Mouse (Mus musculus): ENCODE results near the gene Hoxa11.

Hoxa11 gene

DNA sequence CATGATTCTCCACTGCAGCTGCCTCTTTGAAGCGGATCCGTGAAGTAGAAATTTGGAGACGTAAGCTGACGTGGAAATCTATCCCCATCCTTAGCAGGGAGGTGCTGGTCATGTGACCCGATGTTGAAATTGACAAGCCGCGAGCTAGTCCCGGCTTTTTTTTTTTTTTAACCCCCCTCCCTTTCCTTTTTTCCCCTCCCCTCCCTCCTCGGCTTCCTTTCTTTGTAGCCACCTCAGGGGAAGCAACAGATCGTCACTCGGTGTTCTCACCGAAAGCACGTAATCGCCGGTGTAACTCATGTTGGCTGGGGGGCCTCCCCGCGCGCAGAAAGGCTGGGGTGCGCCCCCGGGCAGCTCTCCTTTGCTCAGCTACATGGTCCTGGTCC lies at the start of gene Hoxa11:
Hoxa11 (minus strand) TSS at position 54 of the 386 bp plus-strand sequence.
- DNase-seq, result no peak

DNA sequence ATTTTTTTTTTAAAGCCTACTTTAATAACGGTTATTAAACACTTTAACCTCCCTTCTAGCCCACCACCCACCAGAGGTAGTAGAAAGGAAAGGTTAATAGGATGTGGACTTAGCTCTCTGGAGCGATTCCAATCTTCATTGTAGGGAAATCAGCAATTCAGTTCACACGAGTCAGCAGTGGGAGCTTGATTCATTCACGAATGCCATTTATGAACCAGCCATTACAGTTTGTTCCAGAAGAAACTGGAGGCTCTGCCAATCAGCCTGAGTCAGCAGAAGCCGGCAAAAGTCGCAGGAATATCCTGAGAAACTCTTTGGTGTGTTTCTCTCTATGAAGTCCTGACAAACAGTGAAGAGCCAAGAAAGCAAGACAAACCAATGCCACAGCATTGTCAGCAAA lies 49.0 kb upstream of the Hoxa11 start:
- DNase-seq, result no peak

DNA sequence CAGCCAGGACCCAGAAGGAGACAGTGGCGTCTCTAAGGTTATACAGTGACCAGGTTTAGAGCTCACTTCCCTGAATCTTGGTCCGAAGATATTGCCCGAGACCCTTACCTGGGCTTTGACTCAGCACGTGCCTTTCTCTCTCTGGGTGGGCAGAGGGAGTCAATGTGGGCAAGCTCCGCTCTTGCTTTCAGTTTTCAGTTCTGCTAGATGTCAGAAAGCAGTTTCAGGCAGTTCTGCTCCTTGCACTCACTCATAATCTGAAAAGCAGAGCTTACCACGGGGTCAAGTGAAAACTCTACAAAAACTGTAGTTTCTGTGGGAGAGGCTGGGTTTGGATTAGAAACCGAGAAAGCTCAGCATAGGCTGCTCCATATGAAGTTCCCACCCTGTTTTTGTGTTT lies 46.7 kb upstream of the Hoxa11 start:
- DNase-seq, result no peak

DNA sequence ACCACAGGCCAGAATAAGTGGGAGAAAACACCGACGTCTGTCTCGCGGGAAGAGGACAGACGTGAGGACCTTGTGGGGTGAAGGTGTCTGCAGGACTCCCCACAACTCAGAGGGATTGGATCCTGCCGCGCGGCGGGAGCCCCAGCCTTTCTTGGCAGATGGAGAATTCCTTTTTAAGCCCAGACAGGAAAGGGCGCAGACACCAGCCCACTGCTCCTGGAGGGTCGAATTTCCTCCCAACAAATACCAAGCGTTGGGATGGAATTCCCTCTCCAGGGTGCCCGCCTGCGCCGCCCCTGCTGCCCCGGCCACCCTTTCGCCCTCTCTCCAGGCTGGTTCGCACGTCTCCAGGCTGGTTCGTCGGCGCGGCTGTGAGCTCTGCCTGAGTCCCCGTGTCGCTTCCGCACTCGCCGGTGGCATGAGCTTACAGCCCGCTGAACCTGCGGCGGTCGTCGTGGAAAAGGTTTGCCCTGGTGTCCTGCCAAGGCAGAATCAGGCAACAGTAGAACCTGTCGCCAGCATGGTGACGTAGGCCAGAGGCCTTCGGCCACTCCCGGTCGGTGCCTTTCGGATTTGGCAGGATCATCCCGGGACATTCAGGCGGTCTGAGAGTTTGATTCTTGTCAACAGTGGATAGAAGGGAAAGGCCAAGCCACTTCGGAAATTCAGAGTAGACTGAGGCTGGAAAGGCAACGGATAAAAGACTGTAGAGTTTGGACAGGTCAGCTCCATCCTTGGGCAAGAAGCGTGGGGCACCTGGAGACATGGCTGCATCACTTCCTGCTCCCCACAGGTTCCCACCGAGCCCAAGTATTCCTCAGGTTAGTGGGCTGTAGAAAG lies 45.6 kb upstream of the Hoxa11 start:
- no peak for DNase-seq

DNA sequence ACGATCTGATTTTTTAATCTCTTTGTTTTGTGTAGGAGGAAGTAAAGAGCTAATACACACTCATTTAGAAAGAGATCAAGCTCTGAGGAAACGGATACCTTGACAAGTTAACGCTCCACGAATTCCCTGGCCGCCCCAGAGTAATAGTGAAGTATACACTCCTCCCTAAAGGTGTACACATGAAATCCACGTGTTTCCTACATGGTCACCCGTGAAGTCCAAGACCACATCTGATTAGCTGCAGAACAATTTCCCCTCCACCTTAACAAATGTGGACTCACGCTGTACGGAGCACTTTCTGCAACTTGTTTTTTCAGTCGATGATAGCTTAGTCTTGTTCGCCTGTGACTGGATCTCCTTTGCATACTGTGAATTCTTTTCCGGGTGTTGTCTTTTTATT lies 44.6 kb upstream of the Hoxa11 start:
- DNase-seq, result no peak

DNA sequence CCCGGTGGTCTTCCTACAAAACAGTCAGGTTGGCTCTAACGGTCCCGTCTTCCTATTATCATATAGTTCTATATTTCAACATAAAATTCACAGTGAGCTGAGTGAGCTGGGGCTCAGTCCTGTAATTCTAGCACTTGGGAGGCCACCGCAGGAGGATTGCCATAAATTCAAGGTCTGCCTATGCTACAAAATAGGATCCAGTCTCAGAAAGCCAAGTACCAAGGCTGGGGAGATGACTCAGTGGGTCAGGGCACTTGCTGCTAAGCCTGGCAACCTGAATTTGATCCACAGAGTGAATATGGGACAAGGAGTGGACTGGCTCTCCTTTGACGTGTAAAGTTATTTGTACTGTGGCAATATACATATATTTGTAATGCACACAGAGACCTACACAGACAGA lies 38.3 kb upstream of the Hoxa11 start:
- no peak for DNase-seq

DNA sequence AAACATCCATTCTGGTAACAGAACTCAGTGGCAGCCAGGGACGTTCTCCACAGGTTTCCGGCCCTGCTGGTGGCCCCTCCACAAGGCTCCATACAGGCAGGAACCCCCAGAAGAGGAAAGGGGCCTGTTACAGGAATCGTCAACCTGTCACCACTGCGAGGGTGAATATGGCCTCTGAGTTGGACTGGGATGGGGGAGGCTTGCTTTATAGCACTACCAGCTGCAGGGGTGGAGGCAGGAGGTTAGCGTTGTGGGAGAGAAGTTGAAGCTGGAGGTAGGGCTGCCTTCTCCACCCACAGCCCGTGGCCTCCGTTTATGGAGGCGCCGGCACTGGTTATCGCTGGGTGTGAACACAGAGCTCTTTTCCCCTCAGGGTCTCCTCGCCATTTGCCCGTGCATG lies 35.5 kb upstream of the Hoxa11 start:
- no peak for DNase-seq

DNA sequence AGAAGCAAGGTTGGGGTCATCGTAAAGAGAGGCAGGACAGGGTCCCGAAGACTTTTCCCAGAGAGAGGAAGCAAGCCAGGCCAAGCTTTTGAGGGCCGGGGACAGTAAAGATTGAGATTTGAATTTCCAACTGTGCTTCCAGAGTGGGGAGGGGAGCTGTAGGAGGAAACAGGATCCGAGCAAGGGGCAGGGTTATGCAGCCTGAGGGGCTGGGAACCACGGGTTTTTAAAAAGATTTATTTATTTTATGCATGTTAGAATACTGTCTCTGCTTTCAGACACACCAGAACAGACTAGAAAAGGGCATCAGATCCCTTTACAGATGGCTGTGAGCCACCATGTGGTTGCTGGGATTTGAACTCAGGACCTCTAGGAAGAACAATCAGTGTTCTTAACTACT lies 31.3 kb upstream of the Hoxa11 start:
- DNase-seq, result no peak

DNA sequence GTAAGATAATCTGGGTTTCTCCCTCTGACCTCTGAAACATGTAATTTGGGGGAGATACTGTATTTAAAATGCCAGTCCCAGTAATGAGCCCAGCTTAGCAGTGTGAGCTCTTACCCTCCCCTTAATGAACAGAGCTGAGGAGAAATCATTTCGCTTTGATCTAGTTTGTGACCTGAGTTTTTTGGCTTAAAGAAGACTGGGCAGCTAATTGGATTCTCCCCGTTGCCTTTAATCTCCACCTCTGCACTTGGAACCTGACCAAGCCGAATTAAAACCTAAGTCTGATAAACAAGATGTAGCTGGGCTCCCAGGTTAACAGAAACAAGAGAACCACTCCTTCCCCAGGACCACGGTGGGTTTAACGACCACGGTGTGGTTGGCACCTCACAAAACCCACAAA lies 30.8 kb upstream of the Hoxa11 start:
- no peak for DNase-seq

DNA sequence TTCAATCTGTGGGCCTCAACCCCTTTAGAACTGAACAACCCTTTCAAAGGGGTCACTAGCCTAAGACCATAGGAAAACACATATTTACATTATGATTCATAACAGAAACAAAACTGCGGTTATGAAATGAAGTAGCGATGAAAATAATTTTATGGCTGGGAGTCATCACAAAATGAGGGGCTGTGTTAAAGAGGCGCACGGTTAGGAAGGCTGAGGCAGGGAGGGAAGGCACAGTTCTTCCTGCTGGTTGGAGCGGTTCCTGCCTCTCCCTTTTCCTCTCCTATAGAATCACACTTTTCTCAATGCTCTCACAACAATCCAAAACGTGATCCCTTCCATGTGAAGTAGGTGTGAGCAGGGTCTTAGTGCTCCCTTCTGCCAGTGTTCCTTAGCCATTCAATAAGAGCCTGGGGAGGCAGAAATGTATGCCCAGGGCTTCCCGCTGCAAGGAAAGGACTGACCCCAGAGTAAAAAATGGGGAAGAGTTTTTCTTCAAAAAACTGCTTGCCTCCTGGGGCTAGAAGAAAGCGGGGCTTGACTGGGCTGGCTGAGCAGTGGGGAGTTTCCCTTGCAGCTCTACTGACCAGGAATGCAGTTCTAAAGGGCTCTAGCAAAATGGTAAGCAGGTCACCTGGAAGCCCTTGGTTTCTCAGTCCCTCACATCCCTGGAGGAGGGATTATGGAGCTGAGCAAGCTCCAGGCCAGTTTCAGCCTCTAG lies 30.1 kb upstream of the Hoxa11 start:
- DNase-seq, result no peak

DNA sequence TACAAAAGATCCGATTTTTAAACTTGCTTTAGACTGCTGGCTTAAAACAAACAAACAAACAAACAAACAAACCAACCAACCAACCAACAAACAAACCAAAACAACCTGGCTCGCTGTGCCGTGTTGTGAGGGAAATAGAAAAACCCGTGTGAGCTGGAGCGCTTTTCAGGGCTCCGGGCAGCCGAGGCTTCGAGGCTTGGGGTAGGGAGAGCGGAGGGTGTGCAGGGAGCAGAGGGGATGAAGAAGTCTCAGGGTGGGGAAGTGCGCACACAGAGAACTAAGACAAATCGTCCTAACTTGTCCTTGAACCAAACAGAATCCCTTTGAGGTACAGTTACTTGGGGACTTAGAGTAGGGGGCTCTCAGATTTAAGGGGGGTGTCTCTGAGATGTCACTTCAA lies 29.0 kb upstream of the Hoxa11 start:
- no peak for DNase-seq

DNA sequence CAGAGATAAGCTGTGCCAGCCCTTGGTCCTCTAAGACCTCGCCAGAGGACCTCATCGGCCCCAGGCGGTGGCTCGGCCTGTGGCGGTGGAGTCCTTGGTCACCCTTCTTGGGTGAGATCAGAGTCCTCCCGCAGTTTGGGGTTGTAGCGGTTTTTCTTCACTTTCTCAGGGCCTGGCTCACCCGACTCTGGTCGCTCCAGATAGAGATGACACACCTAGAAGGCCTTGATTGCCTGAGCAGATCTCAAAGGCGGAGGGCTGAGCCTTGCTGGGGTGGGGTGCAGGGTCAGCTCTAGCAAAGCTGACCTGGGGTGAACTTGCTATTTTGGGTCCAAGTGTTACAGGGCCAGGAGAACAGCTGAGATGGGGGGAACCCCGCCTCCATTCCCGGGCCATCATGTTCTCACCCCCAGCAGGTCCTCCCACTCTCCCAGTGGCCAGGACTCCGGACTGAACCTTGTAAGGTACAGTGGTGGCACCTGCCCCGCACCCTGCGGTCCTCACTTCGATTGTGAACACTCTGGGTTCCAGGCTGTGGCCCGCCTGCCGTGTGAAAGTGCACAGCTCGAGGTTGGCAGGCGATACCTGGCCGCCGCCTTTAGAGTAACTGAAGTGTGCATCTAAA lies 28.2 kb upstream of the Hoxa11 start:
- DNase-seq, result no peak

DNA sequence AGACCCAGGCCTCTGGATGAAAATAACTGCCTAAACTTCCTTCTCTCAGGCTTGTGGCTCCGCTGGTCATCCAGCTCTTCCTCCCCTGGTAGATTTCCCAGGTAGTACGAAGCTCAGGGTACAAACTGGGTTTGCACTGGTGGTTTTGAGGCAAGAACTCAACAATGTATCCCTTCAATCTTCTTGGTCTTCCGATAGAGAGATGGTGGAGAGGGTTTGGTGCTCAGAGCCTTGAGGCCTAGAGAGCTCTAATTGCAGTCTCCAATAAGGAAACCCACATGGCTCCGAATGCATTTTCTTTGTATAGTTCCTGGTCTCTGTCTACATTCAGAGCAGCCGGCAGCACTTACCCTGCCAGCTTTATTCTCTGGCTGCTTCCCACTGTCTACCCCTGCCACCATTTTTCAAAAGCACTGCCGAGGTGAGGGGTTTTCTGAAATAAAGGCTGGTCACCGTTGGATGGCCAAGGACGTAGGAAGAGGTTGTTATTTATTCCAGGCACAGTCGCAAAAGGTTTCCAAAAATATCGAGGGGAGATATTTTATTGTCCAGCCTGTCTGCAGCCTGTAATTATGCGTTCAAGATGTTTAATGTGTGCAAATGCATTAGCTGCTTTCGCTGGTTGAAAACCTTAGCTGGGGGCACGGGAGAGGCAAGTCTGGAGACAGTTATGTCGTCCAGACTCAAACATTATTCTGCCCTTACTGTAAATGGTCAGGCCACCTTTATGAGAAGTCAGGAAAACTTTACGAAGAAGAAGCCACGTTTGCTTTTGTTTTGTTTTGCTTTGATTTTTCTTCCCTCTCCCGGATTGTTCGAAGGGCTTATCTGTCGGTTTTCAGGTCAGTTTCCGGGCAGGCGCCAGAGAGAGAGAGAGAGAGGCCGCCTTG lies 27.4 kb upstream of the Hoxa11 start:
- no peak for DNase-seq

DNA sequence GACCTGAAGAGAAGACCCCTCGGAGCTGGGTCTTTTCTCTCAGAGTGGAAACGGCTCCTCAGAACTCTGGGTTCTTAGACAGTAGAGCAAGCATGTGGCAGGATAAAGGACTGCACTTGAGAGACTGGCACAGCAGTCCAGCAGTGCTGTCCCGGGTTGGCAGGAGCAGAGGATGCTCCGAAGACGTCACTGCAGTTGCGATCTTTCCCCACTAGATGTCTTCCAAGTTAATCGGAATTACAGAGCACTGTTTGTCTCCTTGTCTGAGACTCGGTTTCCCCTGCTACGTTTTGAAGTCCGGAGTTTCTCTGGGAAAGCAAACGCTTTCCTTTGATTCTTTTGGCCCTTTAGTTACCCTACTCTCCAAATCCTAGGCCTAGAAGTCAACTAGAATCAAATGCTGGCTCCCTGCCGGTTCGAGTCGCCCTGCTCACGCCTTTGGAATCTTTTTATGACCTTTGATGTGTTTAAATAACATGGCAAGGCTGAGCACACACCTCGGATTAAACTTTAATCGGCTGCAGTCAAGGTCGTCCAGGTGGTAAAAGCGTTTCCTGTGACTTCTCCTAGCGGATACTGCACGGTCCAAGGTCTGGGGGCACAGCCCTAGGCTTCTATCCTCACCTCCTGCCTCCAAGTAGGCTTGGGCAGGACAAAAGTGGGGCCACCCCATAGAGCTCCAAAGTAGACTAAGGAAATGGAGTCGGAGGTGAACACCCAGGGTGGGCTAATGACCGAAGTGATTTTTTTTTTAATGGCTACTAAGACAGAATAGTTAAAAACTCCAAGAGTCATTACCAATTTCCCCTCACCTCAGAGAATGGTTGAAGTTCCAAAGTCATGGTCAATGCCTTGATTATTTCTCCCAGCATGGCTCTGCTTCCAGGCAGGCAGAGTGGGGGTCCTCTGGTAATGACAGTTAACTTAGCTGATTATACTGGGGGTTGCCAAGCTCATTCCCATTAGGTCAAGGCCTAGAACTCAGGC lies 25.2 kb upstream of the Hoxa11 start:
- no peak for DNase-seq

DNA sequence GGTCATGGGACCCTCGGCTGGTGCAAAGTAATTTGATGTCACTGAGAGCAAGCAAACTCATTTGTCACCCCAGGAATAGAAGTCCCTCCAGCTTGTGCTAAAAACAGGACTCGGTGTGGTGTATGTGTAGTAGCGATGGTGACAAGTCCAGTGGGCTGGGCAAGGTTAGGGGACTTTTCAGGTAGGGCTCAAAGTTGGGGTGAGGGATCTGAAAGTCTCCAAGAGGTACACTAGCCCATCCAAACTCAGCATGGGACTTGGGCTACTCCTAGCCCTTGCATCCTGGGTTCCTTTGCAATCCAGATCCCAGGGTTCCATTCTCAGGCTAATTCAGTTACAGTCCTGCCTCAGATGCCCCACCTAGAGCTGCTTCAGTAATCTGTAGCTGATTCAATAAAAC lies 23.1 kb upstream of the Hoxa11 start:
- DNase-seq, result no peak

DNA sequence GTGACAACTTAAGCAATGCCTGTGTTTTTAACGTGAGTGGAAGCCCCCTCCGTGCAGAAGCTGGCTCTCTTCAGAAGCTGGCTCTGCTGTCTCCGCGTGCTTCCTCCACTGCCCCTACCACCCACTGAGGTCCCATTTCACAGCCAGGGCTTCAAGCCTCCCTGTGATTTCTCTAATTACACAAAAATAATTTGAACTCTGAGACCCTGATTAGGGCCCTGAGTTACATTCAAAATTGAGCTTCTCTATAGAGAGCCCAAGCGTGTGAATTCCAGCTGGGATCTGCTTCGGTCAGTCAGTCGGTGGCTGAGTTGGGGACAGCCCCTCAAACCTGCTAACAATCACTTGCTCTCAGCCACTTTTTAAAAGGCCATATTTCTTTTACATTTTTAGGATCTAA lies 22.7 kb upstream of the Hoxa11 start:
- no peak for DNase-seq

DNA sequence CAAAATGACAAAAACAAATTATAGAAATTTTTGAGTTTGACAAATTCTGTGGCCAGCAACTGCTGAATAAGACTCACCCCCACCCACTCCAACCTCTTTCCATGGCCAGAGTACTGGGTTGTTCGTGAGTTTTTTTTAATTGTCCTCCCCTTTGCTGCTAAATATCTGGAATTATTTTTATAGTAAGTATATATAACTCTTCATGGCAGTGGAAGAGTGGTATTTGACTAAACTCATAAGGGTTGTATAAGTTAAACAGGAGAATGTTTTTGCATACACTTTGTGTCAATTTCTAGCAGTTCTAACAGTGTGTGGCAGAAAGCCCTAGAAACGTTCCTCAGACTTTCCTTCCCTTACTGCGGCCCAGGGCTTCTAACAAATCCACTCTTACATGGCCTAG lies 22.1 kb upstream of the Hoxa11 start:
- no peak for DNase-seq

DNA sequence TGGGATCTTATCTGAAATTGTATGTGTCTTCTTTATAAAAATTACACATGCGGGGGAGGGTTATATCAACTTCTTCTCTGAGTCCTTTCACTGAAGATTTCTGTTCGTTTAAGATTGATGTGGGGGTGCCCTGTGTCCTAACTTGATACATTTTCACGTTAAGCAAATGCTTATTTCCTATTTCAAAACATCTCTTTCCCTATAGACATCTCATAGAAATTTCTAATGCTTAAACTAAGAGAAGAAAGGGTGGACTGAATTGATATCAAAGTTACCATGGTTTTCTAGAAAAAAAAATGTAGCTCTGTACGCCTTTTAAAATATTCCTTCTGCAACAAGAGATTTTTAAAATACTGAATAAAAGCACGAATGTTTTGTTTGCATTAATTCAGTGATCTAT lies 21.6 kb upstream of the Hoxa11 start:
- no peak for DNase-seq

DNA sequence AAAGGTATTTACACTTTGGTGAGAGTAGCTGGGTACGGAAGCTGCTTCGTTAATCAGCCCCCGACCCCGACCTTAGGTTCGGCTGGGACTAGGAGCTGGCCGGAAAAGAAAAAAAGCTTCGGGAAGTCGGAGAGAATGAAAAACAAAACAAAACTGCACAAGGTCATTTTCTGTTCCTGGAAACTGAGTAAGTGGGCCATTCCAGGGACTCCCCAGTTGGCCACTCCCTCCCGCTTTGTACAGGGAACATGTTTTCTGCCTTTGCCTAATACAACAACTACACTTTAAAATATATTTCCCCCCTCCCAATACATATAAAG lies 21.0 kb upstream of the Hoxa11 start:
- no peak for DNase-seq

DNA sequence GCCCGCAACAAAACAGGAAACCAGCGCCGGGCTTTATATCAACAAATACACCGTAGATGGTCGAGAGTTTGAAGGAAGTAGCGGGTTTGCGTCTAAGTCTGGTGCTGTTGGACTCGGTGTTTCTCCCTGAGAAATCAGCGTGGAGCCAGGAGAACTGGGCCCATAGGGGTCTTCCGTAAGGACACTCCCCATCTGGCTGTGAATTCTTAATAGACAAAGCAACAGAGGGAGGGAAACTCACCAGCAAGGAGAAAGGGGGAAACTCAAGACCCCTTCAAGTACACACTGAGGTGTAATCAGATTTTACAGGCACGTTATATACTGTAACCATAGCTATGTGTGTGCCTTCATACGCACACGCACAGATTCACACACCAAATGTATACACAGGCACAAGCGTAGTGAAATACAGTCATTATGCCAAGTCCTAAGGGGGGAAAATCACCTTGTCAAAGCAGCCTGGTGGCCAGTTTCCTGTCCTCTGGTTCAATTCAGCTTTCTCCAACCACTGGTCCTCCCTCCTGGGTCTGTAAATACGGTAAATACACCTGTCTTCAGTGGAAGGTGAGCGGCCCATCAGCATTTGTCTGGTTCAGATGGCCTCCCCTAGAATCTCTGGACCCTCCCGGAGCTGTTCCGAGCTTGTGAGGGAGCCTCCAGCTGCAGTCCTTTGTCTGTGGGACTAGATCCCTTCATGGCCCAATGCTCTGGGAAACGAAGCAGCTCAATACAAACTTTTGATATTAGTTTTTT lies 20.5 kb upstream of the Hoxa11 start:
- DNase-seq, result no peak

DNA sequence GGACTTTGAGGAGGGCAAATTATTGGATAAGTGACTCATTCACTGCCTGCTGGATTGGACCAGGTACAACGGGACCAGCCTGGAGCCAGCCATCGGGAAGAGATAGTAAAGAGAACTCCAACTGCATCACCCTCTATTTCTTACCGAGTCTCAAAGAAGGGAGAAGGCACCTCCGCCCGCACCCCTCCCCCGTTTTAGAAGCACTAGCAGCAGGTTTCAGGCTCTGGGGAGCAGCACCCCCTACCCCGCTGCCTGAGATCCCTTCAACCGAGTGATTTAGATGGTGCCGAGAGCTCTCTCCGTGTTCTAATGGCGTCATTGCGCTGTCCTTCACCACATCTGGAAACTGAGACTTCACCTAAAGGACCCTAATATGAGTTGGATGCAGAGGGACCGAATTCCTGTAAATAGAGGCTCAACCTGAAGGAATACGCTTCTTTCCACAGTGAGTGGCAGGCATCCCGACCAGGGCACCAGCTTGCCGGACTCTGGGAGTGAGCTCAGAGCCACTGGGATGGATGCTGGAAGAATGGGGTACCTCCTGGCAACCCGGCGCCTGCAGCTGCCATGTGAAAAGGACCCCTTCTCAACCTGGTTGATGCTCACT lies 19.8 kb upstream of the Hoxa11 start:
- DNase-seq, result no peak

Measured in thymus, adult 18-20 months (tissue).